Mouse (Mus musculus): ENCODE data around the gene Frmd8.

Gene Frmd8

DNA sequence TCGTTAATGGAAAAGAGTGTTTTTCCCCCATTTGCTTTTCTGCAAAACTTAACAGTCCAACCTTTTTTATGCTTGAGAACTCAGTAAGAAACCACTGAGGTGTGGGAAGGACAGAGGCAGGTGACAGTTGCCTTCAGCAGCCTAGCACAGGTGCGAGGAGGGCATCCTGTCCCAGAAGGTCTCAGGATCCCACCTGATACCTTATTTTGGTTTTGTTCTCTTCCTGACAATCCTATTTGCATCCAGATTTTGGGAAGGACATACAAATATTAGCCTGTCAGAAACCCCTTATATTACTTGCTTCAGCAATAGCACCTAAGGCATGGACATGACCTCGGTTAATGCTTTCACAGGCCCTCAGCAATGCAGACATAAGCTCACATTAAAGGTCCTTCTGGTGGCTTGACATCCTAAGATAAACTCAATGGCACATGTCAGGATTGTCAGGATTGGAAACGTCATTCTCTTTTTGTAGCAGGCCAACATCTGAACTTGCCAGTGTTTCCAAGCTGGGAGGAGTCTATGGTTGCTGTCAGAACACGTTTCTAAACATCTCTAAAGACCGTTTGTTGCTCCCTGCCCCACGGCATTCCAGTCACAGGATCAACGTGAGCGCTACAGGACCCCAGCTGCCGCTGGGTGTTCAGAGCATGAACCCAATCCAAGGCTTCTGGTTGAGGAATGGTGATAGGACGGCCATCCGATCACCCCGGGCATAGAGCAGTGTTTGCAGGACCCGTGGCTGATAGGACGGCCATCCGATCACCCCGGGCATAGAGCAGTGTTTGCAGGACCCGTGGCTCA, 34.8 kb downstream of the Frmd8 start:
- intact Hi-C loops (cut with DNase I): no loop called here

DNA sequence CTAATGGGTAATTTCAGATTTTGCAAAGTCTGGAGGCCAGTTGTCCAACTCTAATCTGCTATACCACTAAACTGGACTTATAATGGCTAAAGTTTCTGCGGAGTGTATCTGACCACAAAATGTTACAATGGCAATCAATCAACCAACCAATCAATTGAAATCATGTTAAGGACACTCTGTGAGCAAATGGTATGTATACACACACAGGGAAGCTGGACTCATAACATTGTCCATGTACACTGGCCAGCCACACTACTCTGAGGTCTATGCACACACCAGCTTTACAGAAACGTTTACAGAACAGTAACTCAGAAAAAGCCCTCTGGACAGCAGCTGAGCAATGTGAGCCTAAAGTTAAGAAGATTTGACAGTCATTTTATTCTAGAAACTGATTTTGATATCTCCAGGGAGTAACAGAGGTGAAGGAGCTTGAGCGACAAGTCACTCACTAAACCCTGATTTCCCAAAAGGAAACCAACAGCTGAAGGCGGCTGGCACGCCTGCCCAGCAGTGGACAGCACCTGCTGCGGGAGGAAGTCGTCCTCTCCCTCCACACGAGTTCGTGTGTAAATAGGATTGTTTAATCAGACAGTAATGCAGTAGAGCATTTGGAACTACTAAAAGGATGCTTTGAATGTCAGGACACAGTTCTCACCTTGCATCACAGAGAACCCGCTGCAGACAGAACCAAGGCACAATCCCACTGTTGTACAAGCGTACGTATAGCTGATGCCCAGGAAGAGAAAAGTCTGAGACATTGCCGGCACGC, 35.6 kb downstream of the Frmd8 start:
- intact Hi-C loops (cut with DNase I): no loop called here

DNA sequence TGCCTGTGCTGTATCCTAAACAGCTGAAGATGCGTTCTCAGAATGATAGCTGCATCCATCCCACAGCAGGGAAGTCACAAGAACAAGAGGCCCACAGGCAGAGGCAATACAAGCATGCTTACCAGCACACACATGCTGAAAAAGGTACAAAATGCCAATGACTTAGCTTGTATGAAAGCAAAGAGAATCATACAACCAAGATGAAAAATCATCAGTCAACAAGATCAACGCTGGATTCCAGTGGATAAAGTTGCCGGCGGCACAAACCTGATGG, 36.2 kb downstream of the Frmd8 start:
- intact Hi-C loops (cut with DNase I): no loop called here

DNA sequence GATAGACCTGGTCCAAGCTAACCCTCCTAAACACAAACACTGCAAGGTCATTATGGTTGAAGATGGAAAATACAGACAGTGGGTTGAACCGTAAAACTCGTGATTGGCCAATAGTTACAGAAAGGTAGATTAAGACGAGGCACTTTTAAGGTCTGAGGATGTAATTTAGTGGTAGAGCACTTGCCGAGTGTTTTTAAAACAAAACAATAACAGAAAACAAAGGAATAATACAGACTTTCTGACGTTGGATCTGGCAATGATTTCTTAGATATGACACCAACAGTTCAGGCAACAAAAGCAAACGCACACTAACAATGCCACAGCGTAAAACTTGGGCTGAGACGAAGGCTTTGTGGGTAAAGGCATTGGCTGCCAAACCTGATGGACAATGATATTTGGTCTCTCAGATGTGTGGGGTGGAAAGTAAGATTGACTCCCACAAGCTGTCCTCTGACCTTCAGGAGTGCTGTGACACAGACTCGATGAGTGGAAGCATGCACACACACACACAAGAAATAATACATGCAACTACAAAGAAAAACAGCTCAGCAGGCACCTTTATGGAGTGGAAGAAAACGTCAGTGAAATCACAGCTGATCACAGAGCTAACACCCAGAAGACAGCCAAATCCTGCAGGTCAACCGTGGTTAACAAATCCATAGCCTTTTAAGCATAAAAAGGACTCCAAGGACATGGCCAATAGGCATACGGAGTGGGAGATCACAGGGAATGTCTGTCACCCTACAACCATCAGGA, 36.8 kb downstream of the Frmd8 start:
- intact Hi-C loops (cut with DNase I): no loop called here

DNA sequence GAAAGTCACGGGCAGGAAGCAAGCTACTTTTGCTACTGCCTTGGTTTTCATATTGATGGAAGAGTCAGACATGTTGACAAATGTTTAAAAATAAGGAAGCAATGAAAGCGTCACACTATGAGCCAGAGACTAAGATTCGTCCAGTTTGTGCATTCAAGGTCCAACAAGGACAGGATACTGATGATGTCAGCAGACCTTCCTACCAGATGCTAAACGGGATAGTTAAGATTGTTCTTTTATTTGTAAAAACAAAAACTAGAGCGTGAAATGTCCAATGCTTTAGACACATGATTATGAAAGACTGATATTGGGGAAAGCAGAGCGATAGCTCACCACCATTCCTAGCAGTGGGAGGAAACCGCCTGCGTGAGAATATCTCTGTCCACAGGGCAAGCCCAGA, 37.5 kb downstream of the Frmd8 start:
- intact Hi-C loops (cut with DNase I): no loop called here

DNA sequence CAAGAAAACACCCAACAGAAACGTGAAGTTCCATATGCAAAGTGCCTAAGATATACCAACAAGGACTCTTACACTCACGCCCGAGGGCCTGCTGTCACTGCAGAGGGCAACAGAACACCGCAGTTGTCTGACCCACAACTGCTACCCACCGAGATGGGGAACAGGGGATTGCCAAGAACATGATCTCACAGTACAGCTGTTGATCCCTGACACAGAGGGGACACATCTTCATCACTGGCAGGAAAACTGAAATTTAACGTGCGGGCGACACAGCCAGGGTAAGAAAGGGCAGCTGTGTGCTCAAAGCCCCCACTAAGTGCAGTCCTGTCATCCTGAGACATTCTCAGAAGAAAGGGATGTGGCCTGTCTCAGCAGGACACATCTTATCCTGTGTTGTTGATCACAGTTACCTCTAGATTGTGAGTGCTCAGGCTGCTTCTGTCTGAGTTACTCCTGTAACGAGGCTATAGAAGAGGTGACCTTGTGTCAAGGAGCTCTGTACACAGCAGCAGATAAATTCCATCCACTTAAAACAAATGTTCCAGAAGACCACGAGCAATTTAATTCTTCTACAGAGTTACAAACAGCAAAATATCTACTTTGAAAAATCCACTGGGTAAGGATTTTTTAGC, 38.0 kb downstream of the Frmd8 start:
- intact Hi-C loops (cut with DNase I): no loop called here

DNA sequence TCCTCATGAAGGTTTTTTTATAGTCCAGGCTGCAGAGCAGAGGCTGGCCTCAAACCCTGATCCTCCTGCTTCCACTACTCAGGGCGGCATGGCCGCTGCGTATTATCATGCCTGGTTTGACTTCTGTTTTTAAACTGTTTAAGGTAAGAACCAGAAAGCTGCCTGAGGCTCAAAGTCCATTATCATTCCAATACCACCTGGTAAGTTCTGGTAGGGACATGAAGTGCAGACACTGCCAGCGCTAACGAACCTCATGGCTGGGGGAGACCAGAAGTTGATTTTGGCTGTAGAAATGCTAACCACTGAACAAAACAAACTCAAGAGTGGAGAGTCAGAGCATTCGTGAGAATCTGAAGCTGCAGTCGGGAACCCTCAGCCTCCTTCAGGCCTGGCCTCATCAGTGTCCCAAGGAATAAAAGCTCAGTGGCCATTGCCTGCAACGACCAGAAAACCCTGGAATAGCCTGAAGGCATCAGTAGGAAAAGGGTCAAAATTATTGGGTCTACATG, 39.1 kb downstream of the Frmd8 start:
- intact Hi-C loops (cut with DNase I): no loop called here

DNA sequence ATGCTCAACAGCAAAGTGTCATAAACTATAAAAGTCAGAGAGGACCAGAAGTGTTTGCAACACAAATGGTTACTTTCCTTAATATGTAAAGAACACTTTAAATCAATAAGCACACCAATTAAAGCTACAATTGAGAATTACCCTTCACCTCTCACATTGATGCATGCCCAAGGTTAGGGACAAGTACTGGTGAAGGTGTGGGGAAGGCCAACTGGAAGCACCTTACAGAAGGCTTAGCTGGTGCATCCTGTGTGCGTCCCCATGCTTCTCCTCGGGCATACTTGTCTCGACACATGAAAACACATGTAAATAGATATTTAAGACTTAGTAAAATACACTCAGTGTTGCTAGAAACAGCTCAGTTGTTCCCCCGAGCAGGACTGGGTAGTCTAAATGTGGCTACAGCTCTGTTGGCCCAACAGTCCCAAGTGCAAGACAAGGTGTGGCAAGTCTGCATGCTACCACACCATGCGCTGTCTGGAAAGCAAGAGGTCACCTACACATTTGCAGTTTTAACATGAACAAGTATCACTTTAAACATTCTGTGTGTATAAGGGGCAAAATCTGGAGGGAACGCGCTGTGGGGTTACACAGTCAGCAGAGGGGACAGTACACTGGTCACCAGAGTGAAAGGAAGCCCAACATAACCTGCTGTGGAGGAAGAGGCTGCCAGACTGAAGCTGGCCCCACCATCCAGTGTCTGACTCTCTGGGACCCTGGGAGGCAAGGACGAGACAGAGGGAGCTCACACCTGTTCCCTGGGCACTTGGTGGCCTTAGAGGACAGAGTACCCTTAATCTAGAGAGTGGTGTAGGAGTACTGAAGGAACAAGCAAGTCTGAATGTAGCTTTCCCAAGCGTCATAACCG, 39.8 kb downstream of the Frmd8 start:
- intact Hi-C loops (cut with DNase I): no loop called here

DNA sequence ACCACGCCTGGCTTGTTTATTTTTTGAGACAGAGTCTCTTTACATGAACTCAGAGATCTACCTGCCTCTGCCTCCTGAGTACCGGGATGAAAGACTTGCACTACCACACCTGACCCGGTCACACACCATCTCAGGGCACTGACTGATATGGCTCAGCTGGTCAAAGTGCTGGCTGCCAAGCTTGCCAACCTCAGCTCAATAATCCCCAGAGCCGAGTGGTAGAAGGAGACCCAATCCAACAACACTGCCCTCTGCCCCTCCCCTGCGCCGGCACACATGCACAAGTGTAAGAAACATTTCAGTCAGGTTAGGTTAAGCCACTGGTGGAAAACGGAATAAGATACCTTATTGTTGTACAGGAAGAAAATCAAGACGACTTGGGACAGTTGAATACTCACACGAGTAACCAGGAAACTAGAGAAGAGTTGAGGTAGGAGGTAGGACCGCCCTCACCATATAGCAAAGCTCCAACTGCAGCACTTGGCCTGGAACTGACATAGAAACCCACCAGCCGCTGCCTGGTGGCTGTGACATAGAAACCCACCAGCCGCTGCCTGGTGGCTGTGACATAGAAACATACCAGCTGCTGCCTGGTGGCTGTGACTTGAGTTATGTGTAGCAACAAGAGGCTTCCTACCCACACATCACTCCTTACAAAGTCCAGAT, 40.7 kb downstream of the Frmd8 start:
- intact Hi-C loops (cut with DNase I): no loop called here

DNA sequence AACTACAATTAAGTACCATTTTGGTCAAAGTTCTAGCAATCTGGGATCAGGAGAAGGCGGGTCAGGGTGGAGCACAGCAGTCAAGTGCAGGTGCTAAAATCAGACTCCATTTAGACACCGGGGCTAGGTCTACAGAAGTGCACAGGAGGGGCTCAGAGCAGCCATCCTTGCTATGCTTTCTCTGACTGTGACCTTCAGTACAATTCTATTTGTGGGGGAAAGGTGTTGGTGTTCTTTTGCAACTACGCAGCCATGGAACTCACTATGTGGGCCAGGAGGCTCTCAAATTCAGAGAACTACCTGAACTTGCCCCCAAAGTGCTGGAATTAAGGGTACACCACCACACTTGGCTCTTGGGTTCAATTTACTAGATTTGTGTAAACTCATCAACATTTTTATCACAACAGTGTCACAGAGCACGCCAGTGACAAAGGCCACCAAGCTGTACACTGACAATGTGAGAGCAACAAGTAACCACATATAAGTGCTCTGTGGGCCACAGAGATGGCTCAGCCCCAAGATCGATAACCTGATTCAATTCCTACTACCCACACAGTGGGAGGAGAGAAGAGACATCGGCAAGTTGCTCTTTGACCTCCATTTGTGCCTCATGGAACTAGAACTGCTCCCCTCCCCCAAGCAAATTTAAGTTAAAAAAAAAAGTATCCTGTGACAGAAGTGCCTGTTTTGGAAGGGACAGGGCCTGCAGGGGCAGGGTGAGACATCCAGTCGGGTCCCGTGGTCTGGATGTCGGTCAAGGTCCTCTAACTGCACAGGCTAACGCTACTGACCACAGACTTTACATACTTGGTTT, 41.6 kb downstream of the Frmd8 start:
- intact Hi-C loops (cut with DNase I): no loop called here

DNA sequence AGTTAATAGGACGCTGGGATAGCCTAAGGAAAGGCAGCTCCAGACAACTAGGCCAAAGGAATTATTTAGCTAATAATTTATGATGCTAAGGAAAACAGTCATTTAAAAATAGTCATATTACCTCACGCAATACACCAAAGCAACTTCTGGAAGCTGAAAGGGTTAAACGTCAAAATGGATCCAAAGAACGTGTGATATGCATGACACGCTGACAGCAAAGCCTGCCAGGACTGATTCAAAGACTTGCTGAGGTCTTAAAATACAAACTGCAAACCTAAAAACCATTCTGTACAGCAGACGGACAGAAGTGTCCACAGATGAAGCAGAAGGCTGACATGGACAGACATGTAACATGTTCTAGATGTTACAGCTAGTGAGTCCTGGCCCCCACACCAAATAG, 42.7 kb downstream of the Frmd8 start:
- intact Hi-C loops (cut with DNase I): no loop called here

DNA sequence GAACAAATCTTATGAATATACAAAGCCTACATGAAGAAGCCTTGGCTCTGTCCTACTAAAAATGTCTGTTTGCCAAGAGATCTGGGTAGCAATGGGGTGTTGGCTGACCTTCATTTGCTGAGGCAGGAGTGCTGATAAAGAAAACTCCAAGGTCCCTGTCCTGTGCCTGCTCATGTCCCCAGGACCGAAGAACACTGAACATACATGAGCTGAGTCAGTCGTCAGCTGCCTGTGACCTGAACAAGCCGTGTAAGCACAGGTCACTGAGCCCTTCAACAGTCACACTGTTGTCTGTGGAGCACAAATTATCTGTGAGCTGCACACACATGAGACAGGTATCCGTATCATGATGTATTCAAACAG, 43.1 kb downstream of the Frmd8 start:
- intact Hi-C loops (cut with DNase I): no loop called here

DNA sequence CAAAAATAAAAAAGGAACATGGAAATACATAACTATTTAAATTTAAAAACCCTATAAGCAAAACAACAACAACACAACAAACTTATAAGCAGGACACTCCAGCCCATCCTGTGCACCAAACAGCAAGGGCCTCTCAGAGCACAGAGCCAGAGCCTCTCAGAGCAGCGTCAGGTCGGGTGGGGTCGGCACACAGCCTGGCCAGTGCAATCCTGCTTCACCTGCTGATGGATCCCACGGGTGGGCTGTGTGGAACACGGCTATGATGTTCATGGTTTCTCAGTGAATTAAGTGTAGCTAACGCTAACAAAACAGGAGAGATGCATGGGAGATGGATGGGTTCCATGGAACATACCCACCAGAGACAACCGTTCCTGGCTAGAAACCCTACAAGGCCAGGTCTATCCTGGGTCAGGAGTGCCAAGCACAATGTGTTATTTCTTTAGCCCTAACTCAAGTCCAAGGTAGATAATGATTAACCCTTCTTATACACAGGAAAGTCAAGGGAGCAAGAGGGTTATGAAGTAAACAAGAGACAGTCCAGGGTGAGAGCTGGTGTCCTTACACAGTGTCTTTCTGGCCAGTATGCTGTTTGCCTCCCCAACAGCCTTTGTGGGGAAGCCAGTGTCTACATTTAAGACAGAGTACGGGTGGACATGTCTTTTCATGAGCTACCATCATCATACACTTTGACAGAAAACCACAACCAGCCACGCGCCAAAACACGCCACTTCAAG, 43.7 kb downstream of the Frmd8 start:
- intact Hi-C loops (cut with DNase I): no loop called here

DNA sequence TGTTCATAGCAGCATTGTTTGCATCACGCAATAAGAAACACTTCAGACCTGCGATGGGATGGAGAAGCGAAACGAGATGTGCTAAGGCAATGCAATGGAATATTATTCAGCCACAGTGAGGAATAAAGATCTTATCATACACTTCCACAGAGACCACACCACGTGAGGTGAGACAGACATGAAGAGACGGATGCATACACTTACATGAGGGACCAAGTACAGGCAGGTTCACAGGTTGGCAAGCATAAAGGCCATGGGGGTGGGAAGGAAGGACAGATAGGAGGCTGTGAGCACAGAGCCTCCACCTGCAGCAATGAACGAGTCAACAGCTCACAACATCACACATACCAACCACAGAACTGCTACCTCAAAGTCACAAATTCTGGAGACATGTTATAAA, 44.3 kb downstream of the Frmd8 start:
- intact Hi-C loops (cut with DNase I): no loop called here

DNA sequence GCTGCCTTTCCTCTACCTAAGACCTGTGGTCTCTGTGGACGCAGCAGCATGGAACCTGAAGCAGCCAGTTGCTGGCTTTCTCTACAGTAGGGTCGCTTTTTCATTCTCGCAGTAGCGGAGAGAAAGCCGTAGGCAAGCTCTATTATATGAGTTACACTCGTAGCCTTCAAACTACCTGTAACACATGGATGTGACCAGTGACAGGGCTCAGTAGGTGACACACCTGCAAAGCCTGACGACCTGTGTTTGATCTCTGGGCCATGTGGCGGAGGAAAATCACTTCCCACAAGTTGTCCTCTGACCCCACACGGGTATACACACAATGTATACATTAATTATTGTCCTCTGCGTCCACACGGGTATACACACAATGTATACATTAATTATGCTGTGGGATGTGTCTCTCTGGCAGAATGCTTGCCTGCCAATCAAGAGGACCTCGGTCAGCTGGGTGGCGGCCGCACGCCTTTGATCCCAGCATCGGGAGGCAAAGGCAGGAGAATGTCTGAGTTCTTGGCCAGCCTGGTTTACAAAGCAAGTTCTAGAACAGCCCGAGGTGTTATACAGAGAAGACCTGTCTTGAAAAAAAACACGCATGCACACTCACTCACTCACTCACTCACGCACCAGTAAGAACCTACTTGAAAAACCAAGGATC, 45.0 kb downstream of the Frmd8 start:
- intact Hi-C loops (cut with DNase I): no loop called here

DNA sequence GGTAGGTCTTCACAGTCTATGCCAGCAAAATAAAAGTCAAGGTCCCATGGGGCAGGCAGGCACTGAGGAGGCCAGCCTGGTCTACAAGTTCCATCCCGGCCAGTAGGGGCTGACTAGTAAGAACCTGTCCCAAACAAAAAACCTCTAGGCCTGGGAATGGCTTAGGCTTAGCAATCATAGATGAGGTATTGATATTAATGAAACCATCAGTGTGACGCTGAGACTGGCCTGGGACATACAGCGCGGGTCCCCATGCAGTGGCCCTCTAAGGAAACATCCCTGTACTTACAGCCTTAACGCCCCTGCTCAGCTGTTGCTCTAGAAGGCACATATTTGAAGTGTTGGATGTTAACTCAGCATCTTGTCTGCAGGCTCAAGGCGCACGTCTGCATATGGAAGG, 46.2 kb downstream of the Frmd8 start:
- intact Hi-C loops (cut with DNase I): no loop called here

DNA sequence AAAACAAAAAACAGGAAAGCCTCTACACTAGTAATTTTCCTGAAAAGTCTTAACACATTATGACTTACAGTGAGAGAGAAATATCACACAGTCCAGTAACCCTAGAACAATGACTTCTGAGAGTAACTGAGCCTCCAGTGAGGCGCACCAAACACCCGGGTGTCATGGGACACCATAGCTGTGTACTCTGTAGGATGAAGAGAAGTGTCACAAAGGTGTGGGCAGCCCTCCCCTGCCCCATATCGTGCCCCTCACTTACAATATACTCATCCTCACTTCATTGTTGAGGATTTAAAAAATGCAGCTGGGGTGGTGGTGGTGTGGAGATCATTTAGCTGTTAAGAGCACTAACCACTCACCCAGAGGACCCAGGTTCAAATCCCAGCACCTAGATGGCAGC, 46.9 kb downstream of the Frmd8 start:
- intact Hi-C loops (cut with DNase I): no loop called here

DNA sequence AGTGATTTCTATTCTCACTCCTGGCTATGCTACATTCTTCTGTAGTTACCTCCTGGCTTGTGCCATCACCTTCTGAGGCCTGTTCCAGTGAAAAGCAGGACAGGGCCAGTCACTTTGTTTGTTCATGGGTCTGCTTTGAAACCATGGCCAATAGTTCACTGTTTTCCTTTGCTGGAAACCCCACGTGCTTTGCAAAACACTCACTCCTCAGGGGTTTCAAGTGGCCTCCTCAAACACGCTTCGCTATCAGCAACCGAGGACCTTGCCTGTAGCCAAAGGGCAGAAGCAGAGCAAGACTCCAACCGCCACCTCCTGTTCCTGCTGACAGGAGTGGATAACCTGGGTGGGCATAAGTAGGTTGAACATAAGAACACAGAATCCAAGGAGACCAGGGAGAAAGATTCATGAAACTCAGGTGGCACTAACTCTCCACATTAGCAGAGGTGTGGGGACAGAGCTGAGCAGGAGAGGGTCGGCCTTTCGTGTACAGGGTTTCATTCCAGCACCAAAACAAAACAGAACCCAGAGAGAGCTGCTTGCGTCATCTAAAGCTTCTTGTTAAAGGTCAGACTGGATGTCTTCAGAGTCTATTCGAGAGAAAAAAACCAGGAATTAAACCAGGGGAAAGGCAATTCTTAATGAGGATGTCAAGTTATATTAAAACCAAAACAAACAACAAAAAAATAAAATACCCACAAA, 47.5 kb downstream of the Frmd8 start:
- intact Hi-C loops (cut with DNase I): no loop called here
